Mouse (Mus musculus) heart, adult 2 months (tissue): ENCODE data around the gene Erh. TPM values are rescaled to one million over a fixed set of nuclear protein-coding genes. Genes with fewer than 3 reads are reported as not detected.

Source experiments
- DNase-seq, 2 experiments: peaks; one replicate each; pipeline ENCODE4 v3.0.0; 2021
- H3K27ac ChIP-seq: fragments of 200-600 bp; 2 replicates; pipeline ENCODE4 v1.8.1; 2022
- H3K27me3 ChIP-seq: fragments of 200-500 bp; 2 replicates; pipeline ENCODE4 v1.6.1; 2012; ENCODE audit warnings: mild to moderate bottlenecking, low read length, inconsistent platforms, mixed read lengths; ENCODE audit not compliant: control insufficient read depth, insufficient read depth
- H3K36me3 ChIP-seq: fragments of 200-500 bp; 2 replicates; pipeline ENCODE4 v1.6.1; 2012; ENCODE audit warnings: low read length, inconsistent platforms; ENCODE audit not compliant: control insufficient read depth, insufficient read depth
- H3K4me1 ChIP-seq: fragments of 200-500 bp; 2 replicates; pipeline ENCODE4 v1.6.1; 2011; ENCODE audit warnings: low read length; ENCODE audit not compliant: control insufficient read depth, insufficient read depth
- H3K4me3 ChIP-seq: fragments of 200-600 bp; 2 replicates; pipeline ENCODE4 v1.8.1; 2022
- H3K79me2 ChIP-seq: fragments of 200-500 bp; replicated peaks from 2 replicates; pipeline ENCODE4 v1.6.1; 2012; ENCODE audit warnings: mild to moderate bottlenecking, inconsistent platforms, low read length, moderate library complexity, mixed read lengths; ENCODE audit not compliant: control insufficient read depth, insufficient read depth
- H3K9ac ChIP-seq: fragments of 200-500 bp; 2 replicates; pipeline ENCODE4 v1.6.1; 2012; ENCODE audit warnings: low read depth, mild to moderate bottlenecking, control low read depth, inconsistent platforms, low read length, mixed read lengths
- CTCF ChIP-seq: fragments of 200-600 bp; IDR thresholded peaks from 2 replicates; pipeline ENCODE4 v1.8.1; 2022; ENCODE audit warnings: antibody characterized with exemption, mild to moderate bottlenecking, moderate library complexity
- EP300 ChIP-seq: fragments of 200-500 bp; IDR thresholded peaks from 2 replicates; pipeline ENCODE4 v1.6.1; 2011; ENCODE audit warnings: low read depth, low read length, control low read depth; ENCODE audit not compliant: insufficient read depth
- POLR2A ChIP-seq: fragments of 200-500 bp; IDR thresholded peaks from 2 replicates; pipeline ENCODE4 v1.6.1; 2011; ENCODE audit warnings: mild to moderate bottlenecking, low read depth, low read length, control low read depth; ENCODE audit not compliant: insufficient read depth
- WGBS: fragments of 180-500 bp; shearing (Covaris S2); methylation state at CpG from one replicate; pipeline ENCODE4 v1.1.7; 2018; 5-methylcytosine and 5-hydroxymethylcytosine counted together
- intact Hi-C: fragments of 180-260 bp; cut with DNase I; formaldehyde crosslinking; loops from one replicate; pipeline ENCODE4 v1.15.1; 2025
- polyA plus RNA-seq: library from polyadenylated mRNA; depleted of rRNA; stranded (reverse); fragments of >200 nt; gene quantifications from 2 replicates; pipeline ENCODE4 v1.2.3, GENCODE M21; 2012
- total RNA-seq, 2 experiments: library from RNA; stranded (reverse); gene quantifications; 2 replicates each; pipeline ENCODE4 v1.2.3; 2021

Gene Erh
- total and polyA plus RNA-seq, 3 experiments = 17.9 to 23.8 (median 22.4) TPM

GRCm38 (mm10) chr12:80644506-80644868 is 346 bp upstream of the Erh start:
- DNase-seq = no peak
- intact Hi-C loops = loop anchor here (10.0 kb wide), 1 partner anchor 1780 kb away; the partner anchor contains the start of genes Atp6v1d and Eif2s1

GRCm38 (mm10) chr12:80642725-80643692 is 1.1 kb downstream of the Erh start:
- peak; percentile 74 for TF ChIP-seq CTCF
- no peak for TF ChIP-seq EP300
- no peak for TF ChIP-seq POLR2A
- peak overlapping the region; percentile 81 for H3K9ac ChIP-seq
- no peaks in the 10 kb centered on the region; the same call in none of the 2 replicates for H3K79me2 ChIP-seq
- H3K4me3 ChIP-seq = peak overlapping the region; percentile 92
- H3K27ac ChIP-seq = peak overlapping the region; percentile 95
- peak; percentile 21 to 54 for DNase-seq
- peaks cover 16% of the 10 kb centered on the region for H3K36me3 ChIP-seq
- WGBS = 4% methylated on average over 45 of the region's 48 CpGs
- intact Hi-C loops = loop anchor here (10.0 kb wide), 1 partner anchor 1778 kb away; the partner anchor contains the start of genes Atp6v1d and Eif2s1
- no peaks in the 10 kb centered on the region for H3K27me3 ChIP-seq
- H3K4me1 ChIP-seq = peaks cover 9% of the 10 kb centered on the region

More at GRCm38 (mm10) chr12:80644506-80644868, 346 bp upstream of the Erh start:
- peak overlapping the region; percentile 95 for H3K27ac ChIP-seq
- H3K36me3 ChIP-seq = peaks cover 16% of the 10 kb centered on the region
- TF ChIP-seq EP300 = no peak
- TF ChIP-seq CTCF = no peak
- TF ChIP-seq POLR2A = no peak
- peaks cover 5% of the 10 kb centered on the region for H3K79me2 ChIP-seq
- peaks cover 12% of the 10 kb centered on the region for H3K4me1 ChIP-seq
- H3K4me3 ChIP-seq = peak overlapping the region; percentile 92
- WGBS = 5% methylated on average over 18 of the region's 18 CpGs
- H3K27me3 ChIP-seq = no peaks in the 10 kb centered on the region
- peak overlapping the region; percentile 78 for H3K9ac ChIP-seq

GRCm38 (mm10) chr12:80631790-80632189 is 12.4 kb downstream of the Erh start:
- H3K36me3 ChIP-seq = no peaks in the 10 kb centered on the region; the same call in 1 of the 2 replicates
- no peak overlapping the region for H3K27ac ChIP-seq
- no peak overlapping the region for H3K9ac ChIP-seq
- no peak overlapping the region for H3K4me3 ChIP-seq
- H3K27me3 ChIP-seq = no peaks in the 10 kb centered on the region
- no peaks in the 10 kb centered on the region for H3K4me1 ChIP-seq
- no peaks in the 10 kb centered on the region for H3K79me2 ChIP-seq
- WGBS = 82% methylated on average over 5 of the region's 5 CpGs
- intact Hi-C loops = no loop called here
- no peak for DNase-seq
- no peak for TF ChIP-seq POLR2A
- TF ChIP-seq EP300 = no peak
- TF ChIP-seq CTCF = no peak

GRCm38 (mm10) chr12:80620501-80620900 is 23.6 kb downstream of the Erh start:
- Histone ChIP-seq H3K27me3 (no peaks in the 10 kb centered on the region), H3K4me3 (no peak overlapping the region), H3K36me3 (no peaks in the 10 kb centered on the region), H3K9ac (no peak overlapping the region), H3K4me1 (no peaks in the 10 kb centered on the region), H3K79me2 (no peaks in the 10 kb centered on the region), H3K27ac (no peak overlapping the region)
- no peak for DNase-seq
- TF ChIP-seq POLR2A = no peak
- no peak for TF ChIP-seq CTCF
- TF ChIP-seq EP300 = no peak
- 58% methylated on average over 5 of the region's 5 CpGs for WGBS
- intact Hi-C loops = no loop called here

- Histone ChIP-seq H3K27ac (no peak overlapping the region), H3K36me3 (no peaks in the 10 kb centered on the region), H3K4me1 (peaks cover under 1% of the 10 kb centered on the region; the same call in 1 of the 2 replicates), H3K4me3 (no peak overlapping the region), H3K9ac (no peak overlapping the region), H3K79me2 (no peaks in the 10 kb centered on the region), H3K27me3 (no peaks in the 10 kb centered on the region)
- TF ChIP-seq POLR2A = no peak
- TF ChIP-seq CTCF = no peak
- no peak for TF ChIP-seq EP300
- intact Hi-C loops = no loop called here
- 55% methylated on average over 7 of the region's 7 CpGs for WGBS
- DNase-seq = no peak
Observed at GRCm38 (mm10) chr12:80615371-80616257, 28.5 kb downstream of the Erh start.
